Mouse (Mus musculus): ENCODE results near the gene Man1a2.

Man1a2 gene

DNA sequence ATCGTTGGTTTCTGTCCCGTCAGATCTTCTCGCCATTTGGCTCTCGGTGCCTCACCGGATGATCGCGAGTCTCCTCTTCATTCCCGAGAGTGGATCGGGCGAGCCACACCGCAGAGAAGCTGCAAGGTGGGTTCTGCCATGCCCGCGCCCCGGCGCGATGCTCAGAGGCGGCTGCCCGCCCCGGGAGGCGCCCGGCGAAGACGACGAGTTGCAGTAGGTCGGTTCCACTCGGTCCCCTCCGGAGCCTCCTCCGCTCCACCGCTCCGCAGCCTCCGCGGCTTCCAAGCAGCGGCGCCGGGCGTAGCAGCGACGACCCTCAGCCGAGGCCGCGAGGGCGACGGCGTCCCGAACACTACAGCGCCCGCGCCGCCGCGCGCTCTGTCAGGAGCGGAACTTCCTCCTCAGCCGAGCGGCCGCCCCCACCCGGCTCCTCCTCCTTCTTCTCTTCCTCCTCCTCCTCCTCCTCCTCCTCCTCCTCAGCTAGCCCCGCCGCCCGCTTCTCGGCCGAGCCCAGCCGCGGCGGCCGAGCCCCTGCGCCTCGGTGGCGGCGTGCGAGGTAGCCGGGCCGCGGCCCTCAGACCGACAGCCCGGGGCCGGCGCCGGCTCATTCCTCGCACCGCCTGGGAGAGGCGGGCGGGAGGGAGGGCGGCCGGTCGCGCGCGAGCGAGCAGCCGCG, at the start of gene Man1a2:
Gene Man1a2 (minus strand): TSS at position 417 of the 676 bp plus-strand sequence.
- peak; percentile 82 for DNase-seq

DNA sequence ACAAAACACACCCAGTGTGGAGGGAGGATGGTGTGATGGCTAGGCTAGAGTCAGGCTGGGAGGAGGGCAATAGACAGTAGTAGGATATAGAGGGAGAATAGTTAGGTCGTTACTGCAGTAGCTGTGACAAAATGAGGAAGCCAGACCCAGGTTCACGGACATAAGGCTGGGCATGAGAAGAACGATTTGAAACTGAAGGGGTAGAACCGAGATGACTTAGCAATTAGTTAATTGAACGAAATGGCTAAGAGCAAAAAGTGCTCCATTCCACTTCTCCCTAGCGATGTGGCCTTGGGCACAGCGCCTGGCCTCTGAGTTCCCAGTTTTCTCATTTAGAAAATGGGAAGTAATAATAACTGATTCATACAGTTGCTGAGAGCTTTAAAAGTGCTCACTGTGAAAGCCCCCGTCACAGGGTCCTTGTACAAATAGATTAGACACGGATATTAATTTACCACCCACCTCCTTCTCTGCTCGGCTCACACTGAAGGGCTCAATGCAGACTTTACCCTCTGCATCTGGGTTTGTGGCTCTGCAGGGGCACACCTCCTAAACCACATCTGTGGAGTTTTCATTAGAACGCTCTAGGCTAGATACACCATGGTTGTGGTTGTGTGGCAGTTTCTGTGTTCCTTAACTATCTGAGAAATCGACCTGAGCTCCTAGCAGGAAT, 49.3 kb upstream of the Man1a2 start:
- no peak for DNase-seq

DNA sequence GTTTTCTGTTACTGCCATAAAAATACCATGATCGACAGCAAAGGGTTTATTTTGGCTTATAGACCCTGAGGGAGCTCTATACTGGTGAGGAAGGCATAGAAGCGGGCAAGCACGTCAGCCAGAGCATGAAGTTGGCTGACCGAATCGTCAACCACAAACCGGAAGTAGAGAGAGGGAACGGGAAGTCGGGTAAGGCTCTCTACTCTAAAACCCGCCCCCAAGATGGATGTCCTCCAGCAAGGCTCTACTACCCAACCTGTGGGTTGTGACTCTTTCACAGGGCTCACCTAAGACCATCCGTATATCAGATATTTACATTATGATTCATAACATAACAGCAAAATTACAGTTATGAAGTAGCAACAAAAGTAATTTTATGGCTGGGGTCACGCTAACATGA, 46.6 kb upstream of the Man1a2 start:
- DNase-seq = no peak

DNA sequence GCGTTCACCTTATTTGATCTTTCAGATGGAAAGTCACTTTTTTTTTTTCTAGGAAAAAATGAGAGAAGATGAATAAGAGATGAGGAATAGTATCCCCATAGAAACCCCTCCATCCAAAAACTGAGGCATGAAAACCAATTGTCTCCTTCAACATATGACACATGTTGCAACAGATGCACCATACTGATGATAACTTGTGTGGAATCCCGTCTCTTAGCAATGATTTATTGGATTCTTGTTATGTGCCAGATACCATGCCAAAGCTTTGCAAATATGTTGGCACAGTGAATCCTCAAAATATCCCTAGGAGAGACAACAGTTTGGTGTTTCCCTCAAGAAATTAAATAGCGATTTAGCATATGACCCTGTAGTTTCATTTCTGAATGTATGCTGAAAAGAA, 46.0 kb upstream of the Man1a2 start:
- DNase-seq = no peak

DNA sequence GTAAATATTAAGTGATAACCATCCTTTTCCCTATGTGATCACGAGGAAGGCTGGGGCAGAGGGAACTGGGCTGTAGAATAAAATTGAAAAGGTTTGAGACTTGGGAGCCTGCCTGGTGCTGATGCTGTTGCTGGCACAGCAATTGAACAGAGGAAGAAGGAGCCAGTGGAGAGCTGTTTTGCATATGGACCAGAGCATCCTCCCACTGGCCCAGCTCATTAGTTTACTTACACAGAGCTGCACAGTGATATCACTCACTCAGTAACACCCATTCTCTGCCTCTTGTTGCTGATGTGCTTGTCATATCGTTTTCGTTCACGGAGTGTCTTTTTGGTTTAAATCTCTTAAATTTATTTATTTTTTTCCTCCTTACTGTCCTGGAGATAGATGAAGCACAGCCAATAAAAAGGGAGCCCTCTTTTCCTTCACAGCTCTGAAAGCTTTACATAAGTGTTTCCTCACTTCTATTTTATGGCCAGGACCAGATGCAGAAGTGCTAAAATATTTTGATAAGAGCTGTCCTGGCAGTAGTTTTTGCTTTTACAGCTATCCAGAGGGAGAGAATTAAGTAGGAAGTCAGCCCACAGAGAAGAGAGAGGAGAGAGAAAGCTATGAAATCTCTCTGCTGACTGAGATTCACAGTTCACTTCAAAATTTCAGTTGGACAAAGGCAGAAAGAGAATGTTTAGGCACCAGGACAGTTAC, 42.9 kb upstream of the Man1a2 start:
- DNase-seq = no peak

DNA sequence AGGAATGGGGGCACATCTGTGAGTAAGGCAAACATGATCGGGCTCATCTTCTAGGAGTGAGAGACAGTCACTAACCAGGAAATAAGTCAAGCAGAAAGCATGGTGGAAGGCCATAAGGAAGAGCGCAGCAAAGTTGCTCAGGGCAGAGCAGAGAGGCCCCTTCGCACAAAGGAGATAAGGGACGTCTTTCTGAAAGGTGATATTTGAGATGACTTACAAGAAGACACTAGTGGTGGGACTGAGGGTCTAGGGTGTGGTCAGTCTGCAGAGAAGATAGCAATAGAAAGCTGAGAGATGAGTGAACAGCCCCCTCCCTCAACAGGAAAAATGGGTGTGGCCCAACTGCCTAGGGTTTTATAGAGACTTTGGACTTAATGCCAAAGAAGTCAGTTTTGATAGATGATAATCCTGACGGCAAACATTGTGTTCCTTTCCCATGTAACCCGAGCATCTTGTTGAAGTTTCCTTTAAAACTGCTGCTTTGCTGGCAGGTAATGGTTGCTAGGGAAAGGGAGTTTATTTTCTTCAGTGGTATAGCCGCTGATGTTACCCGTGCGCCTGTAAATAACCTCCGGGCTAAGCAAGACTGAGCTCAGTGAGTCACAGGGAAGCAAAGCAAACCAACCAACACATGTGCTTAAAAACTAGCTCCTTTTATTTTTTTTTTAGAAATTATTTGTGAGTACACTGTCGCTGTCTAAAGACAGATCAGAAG, 40.8 kb upstream of the Man1a2 start:
- DNase-seq = no peak

DNA sequence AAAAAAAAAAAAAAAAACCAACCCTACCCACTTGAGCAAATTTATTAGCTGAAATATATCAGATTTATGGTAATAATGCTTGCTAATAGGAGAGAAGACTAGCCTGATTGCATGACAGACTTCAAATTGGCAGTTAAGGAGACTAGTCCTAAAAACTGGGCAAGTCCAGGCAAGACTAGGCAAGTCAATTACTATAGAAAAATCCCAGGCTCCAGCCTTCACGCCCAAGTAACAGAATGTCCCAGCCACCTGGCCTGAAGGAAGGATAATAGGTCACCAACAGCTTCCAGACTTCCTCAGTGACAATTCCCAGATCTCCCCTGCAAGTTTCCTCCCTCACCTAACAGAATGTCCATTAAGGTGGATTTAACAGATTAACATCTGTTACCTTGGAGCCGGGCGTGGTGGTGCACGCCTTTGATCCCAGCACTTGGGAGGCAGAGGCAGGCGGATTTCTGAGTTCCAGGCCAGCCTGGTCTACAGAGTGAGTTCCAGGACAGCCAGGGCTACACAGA, 35.5 kb upstream of the Man1a2 start:
- no peak for DNase-seq

DNA sequence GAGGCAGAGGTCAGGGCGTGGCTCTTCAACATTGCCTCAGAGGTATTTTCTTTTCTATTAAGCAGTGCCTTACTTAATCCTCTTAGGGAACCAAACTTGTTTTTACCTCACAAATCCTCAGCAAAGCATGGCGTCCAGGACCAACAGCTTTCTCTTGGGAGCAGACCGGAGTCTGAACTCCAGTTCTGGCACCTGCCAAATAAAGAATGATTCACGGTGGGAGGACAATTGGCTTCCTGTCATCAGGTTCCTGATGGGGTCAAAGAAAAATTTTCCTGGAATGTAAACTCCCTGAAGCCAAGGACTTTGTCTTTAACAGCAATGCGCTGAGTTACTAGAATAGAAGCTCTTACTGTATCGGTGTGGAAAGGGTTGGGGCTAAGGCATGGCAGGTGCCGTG, 30.9 kb upstream of the Man1a2 start:
- no peak for DNase-seq

DNA sequence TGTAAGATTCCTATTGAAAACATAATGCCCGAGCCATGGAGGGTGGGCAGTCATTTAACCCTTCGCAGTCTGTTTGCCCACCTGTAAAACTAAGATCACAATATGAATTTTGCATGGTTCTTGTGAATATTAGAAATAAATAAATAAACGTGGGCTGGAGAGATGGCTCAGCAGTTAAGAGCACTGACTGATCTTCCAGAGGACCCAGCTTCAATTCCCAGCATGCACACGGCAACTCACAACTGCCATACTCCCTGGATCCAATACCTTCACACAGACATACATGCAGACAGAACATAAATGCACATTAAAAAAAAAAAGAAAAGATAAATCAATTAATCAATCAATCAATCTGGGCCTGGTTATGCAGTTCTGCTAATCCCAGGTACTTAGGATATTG, 30.1 kb upstream of the Man1a2 start:
- no peak for DNase-seq

DNA sequence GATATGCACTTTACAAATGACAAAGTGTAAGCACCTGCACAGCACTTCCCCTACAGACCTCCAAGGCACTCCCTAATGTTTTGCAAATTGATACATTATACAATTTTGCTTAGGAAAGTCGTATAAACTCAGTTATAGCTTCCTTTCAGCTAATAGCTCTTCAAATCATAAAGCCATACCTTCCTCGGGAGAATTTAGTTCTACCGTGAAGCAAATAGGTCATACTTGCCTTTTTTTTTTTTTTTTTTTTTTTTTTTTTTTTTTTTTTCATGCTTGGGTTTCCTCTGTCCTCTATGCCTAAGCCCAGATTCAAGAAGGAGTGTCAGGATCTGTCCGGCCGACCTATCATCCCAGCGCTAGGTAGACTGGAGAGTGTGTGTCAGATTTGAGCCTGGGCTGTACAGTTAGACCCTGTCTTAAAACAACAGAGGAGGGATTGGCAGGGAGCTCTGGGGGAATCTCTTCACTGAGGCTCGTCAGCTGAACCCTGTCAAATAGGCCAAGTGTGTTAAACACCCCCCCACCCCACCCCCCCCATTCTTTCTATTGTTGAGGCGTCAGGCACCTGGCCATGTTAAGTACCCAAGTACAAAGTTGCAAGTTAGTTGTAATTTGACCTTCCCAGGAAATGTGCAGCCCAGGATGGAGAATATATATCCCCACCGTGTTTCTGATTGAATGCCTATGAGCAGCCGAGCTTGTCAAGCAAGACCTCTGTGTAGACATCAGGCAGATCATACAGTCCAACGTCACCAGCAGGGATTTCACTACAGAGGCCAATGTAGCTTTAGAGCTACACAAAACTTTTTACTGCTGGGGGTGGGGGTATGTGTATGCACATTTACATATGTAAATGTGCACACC, 28.1 kb upstream of the Man1a2 start:
- no peak for DNase-seq

DNA sequence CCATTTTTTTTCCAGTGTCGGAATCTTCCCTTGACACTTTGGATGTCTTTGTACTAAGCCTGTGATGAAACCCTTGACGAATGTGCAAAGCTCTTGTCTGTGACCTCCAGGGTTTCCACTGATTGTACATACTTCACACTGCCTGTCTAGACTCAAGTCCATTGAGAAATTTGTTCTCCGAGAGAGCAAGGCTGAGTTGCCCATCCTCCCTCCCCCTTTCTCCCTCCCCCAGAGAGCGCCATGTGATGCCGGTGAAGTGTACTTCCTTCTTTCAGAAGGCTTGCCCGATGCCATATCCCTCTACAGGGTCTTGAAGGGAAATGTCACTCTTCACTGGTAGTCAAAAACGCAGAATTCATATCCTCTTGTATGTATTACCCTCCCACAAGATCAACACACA, 26.8 kb upstream of the Man1a2 start:
- DNase-seq = no peak

DNA sequence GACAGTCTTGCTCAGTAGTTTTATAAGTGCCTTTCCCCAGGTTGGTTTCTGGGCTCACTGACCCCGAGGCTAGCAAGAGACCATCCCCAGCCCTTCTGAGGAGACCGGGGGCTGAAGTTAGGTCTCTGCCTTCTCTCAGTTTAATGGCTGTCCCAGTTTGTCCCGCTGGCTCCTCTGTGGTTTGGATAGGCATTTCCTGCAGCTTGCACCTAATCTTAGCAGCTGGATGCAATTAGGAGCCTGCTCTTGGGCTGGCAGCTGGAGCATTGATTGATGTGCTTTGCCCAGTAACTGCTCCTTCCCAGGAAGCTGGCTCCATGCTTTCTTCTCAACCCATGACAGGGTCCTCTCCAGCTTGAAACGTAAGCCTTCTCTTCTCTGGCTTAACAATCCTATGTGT, 26.2 kb upstream of the Man1a2 start:
- DNase-seq = no peak

DNA sequence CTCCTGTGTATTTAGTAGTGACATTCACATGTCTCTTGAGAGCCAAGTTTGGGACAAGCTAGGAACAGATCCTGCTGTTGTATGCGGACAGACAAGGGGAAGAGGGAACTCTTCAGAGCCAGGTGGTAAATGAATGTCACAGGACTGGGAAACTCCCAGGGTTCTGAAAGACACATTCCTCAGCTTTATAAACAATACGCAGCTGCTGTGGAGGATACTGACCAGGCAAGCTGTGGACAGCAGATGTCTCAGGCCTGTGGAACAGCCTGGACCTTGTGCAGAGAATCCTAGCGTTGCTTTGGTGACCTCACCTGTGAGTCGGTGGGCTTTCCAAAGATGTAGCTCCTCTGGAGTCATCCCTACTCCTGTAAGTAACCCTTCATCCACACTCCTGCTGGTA, 21.8 kb upstream of the Man1a2 start:
- no peak for DNase-seq

DNA sequence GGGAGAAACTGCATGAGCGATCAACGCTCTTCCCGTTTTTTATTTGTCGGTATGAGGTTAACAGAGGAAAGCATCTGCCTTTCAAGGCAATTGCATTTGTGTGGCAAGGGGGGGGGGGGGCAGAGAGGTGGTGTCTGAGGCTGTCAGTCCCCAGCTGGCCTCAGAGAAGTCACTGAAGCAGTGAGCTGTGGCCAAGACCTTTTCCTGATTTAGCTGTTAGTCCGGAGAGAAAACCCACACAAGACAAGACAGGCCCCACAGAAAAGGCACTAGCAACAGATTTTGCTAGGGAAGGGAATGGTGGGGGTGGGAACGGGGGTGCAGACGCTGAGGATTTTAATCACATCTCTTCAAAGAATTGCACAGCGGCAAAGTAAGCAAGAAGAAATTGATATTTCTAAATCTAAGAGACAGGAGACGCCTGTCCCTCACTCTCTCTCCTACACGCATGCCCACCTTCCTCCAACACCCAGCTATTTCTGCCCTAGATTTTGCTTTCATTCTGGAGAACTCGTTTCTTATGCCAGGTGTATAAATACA, 19.9 kb upstream of the Man1a2 start:
- DNase-seq = no peak

DNA sequence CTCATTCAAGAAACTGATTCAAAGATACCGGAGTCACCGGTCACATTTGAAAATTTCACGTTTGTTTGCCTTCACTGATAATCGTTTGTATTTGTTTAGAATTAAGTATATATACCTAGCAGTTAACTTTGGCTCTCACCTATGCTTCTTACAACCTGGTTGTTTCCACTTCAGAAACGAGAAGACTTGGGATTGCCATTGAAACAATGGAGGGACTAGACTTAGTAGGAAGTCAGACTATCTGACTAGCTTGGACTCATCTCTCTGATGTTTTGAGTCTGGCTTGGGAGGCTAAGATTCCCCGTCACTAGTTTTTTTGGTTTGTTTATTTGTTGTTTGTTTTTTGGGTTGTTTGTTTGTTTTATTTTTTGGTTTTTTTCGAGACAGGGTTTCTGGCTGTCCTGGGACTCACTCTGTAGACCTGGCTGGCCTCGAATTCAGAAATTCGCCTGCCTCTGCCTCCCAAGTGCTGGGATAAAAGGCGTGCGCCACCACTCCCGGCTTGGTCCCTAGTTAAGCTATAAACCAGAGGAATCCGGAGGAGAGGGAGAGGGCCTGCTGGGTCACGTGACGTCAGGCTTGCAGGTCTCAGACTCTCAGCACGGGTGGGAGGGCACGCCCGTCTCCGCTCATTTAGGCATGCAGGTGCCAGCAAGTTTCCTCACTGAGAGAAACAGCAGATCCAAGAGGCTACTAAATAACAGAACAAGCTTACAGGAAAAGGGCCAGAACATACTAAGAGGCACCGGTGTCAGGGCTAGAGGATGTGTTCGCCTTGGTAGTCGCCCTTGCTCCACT, 18.7 kb upstream of the Man1a2 start:
- DNase-seq = no peak

DNA sequence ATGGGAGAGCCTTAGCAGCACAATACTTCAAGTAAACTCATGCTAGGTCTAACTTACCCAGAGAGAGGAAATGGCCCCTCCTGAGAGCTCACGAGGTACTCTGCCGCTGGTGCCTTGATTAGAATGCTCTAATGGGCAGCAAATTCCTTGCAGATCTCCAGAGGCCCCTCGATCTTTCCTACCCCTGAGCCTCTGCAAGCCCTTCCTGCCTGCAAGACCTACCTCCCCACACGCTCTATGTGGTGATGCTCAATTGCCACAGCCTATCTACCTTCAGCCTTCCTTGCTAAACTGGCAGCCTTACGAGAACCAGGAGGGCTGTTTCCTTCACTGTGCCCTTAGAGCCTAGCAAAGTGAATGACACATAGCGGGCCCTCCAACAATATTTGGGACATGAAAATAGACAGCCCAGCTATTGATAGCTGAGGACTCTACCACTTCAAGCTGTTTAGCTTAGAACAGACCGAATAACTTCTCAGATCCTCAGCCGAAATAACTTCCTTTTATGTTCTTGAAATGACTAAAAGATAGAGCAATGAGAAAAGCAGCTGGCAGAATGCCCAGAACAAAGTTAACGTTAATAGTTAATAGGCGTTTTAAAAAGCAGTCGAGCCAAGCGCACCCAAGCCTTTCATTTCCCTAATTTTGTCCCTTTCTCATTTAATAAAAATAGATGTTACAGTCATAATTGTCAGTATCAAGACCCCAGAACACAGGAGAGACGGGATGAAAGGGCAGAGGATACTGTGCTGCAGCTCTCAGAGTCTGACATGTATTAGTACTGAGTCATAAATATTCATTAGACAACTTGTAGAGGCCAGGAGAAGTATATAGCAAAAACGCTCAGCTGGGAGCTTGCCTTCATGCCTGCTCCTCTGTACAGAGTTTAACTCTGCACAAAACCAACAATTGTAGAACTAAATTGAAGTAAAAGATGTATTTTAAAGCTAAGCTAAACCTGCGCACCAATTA, 17.9 kb upstream of the Man1a2 start:
- DNase-seq = no peak

DNA sequence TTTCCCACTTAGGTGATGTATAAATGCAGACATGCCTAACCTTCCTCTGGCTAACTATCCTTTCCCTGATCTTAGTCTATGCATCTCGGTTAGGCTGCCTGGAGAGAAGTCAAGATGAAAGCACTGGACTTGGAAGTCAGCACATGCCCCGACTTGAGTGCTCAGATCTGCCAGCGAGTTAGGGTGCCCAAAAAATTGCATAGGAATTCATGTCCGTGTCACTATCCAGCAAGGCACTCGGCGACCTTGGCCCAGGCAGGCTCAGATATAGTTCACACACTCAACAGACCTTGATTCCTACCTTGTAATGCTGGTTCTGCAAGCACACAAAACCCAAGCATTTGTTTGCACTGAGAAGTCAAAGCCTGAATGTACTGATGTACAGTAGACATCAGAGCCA, 3.4 kb upstream of the Man1a2 start:
- no peak for DNase-seq

DNA sequence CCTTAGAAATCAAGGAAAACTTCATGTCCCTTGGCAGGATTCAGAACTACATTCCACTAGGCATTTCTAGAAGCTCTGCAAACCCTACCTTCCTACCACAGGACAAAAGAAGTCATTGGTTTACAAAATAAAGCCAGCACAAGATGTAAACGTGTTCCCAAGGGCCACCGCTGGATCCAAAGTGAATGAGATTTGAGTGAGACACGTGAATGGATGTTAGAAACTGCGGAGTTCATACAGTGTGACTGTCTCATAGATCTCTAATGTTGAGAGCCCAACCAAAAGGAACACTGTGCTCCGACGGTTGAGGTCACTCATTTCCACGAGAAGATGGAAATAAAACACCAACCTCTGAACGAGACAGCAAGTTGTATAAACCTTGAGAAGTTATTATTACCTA, 1.5 kb upstream of the Man1a2 start:
- no peak for DNase-seq

DNA sequence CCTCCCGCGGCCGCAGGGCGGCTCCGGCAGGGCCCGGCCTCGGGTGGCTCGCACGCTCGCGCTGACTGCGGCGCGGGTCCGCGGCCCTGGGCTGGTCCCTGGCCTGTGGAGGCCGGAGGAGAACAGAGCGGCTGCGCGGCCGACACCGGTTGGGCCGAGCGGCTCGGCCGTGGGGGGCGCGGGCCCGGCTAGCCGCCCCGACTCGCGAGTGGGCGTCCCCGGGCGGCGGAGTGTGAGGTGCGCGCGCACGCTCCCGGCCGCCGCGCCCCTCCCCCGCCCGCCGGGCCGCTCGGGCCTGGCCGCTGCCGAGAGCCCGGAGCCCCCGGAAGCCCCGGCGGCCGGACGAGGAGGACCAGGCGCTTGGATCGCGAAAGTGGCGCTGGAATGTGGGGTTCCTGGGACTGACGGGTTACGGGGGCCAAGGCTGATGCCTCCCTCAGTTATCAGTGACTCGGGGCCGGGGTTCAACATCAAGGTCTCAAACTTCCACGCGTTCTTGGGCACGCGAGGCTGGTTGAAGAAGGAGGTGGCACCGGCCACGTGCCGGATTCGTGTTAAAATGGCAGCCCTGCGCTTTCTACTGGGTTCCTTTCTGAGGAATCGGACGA, 564 bp upstream of the Man1a2 start:
- peak; percentile 68 for DNase-seq

Data from right cerebral cortex, postnatal 14 days (tissue).